In the genomic region with DNA sequence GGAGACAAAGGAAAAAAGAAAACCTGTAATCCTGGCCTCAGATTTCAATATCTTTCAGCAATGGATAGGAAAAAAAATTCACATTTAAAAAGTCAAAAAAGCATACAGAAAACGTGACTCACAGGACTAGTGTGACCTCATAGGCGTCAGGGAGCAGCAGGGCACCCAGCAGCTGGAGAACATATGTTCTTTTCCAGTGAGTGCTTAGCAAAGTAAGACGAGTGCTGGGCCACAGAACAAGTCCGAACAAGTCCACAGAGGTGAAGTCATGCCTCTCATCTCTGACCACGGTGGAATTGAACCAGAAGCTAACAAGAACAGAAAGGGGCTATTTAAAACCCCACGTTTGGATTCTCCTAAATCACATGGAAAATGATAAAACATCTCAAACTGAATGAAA, we compare ENCODE assay signal across 21 mouse cellular contexts.
DNase-seq lines count a peak whose midpoint lies in the region; ATAC-seq lines count a peak whose summit lies in the region.
"Had no signal": no experiment of that assay in that cellular context is flagged by ENCODE, and none has a peak within 500 bp of the region (broad histone marks: within the 10 kb centered on the region; RNA-seq: fewer than 3 reads in every experiment).

No protein-coding gene starts in this region.

- ATAC-seq in hindbrain, embryonic 12.5 days (ENCODE audit: low FRiP score), result no peak
- ATAC-seq: forebrain, embryonic 13.5 days; intestine, embryonic 16.5 days; midbrain, embryonic 13.5 days had no signal

- no peaks in the 10 kb centered on the region for H3K27me3 ChIP-seq in hindbrain, embryonic 12.5 days
- H3K27me3 ChIP-seq: forebrain, embryonic 13.5 days; hindbrain, embryonic 15.5 days; limb, embryonic 12.5 days; liver, embryonic 13.5 days; lung, embryonic 15.5 days; midbrain, embryonic 13.5 days had no signal

- peak; percentile 31 for DNase-seq in embryo, embryonic 10 days (ENCODE audit: low spot score)
- DNase-seq in embryo, embryonic 9.5 days (ENCODE audit: extremely low spot score), result no peak
- DNase-seq in lung, postnatal 36 days, result peak; percentile 2
- no peak for DNase-seq in lung, adult 18-20 months
- DNase-seq in embryo, embryonic 10.5 days (ENCODE audit: low spot score), result peak; percentile 17
- DNase-seq in adrenal gland, postnatal 25 days, result no peak
- no peak for DNase-seq in gastrocnemius, adult 18-20 months (ENCODE audit: low spot score)
- DNase-seq: cerebellum, adult 8-10 months; gastrocnemius, postnatal 14 days; kidney, postnatal 36 days; liver, embryonic 13.5 days; right cerebral cortex, postnatal 14 days; spleen, adult 18-20 months; thymus, postnatal 36 days had no signal

- no peak overlapping the region for H3K4me2 ChIP-seq in hindbrain, embryonic 12.5 days (replicated peaks)
- H3K4me2 ChIP-seq: forebrain, embryonic 13.5 days; hindbrain, embryonic 15.5 days; limb, embryonic 12.5 days; liver, embryonic 13.5 days; lung, embryonic 15.5 days; midbrain, embryonic 13.5 days had no signal

- H3K27ac ChIP-seq in hindbrain, embryonic 12.5 days, result no peak overlapping the region
- H3K27ac ChIP-seq: forebrain, embryonic 13.5 days; hindbrain, embryonic 15.5 days; limb, embryonic 12.5 days; liver, embryonic 13.5 days; lung, embryonic 15.5 days; midbrain, embryonic 13.5 days had no signal

- WGBS in hindbrain, embryonic 12.5 days, result 61% methylated on average over 6 of the region's 6 CpGs

- no peak overlapping the region for H3K4me3 ChIP-seq in hindbrain, embryonic 12.5 days
- H3K4me3 ChIP-seq: forebrain, embryonic 13.5 days; hindbrain, embryonic 15.5 days; limb, embryonic 12.5 days; liver, embryonic 13.5 days; lung, embryonic 15.5 days; midbrain, embryonic 13.5 days had no signal

- H3K9me3 ChIP-seq in hindbrain, embryonic 12.5 days (replicated peaks), result no peaks in the 10 kb centered on the region
- H3K9me3 ChIP-seq: forebrain, embryonic 13.5 days; hindbrain, embryonic 15.5 days; limb, embryonic 12.5 days; liver, embryonic 13.5 days; lung, embryonic 15.5 days; midbrain, embryonic 13.5 days had no signal

- no peaks in the 10 kb centered on the region for H3K4me1 ChIP-seq in hindbrain, embryonic 12.5 days
- H3K4me1 ChIP-seq: hindbrain, embryonic 15.5 days; limb, embryonic 12.5 days; liver, embryonic 13.5 days; lung, embryonic 15.5 days had no signal

- no peaks in the 10 kb centered on the region for H3K36me3 ChIP-seq in hindbrain, embryonic 12.5 days
- H3K36me3 ChIP-seq: hindbrain, embryonic 15.5 days; limb, embryonic 12.5 days; liver, embryonic 13.5 days; lung, embryonic 15.5 days; midbrain, embryonic 13.5 days had no signal

- H3K9ac ChIP-seq in hindbrain, embryonic 12.5 days, result no peak overlapping the region
- H3K9ac ChIP-seq: forebrain, embryonic 13.5 days; hindbrain, embryonic 15.5 days; limb, embryonic 12.5 days; liver, embryonic 13.5 days; lung, embryonic 15.5 days; midbrain, embryonic 13.5 days had no signal

Comparison
In these comparisons a context has a peak if more than half of its experiments do, and no peak if none do; other contexts are left out.
1. DNase-seq: peak in embryo, embryonic 10 days (single experiment), lung, postnatal 36 days (single experiment) and embryo, embryonic 10.5 days (single experiment); none in embryo, embryonic 9.5 days (single experiment), lung, adult 18-20 months (0 of 2), adrenal gland, postnatal 25 days (single experiment) and gastrocnemius, adult 18-20 months (single experiment).